In genomic region chr5:64048605-64049004, GRCm38 (mm10) we compare ENCODE assay signal across 16 mouse cellular contexts.
"Had no signal": no experiment of that assay in that cellular context is flagged by ENCODE, and none has a peak within 500 bp of the region (broad histone marks: within the 10 kb centered on the region; RNA-seq: fewer than 3 reads in every experiment).

No protein-coding gene starts in this region.

- H3K4me1 ChIP-seq: stomach, embryonic 15.5 days had no signal

- DNase-seq: lung, adult 2 months; lung, postnatal 14 days; lung, postnatal 36 days; right cerebral cortex, postnatal 14 days; thymus, adult 2 months; thymus, postnatal 25 days; thymus, postnatal 4 days had no signal

- H3K4me3 ChIP-seq: lung, embryonic 15.5 days; megakaryocyte, embryonic 14.5 days; midbrain, embryonic 13.5 days; midbrain, embryonic 15.5 days; neural tube, embryonic 12.5 days; stomach, embryonic 15.5 days had no signal

- H3K36me3 ChIP-seq: lung, embryonic 15.5 days; midbrain, embryonic 13.5 days; midbrain, embryonic 15.5 days; neural tube, embryonic 12.5 days; stomach, embryonic 15.5 days had no signal

- ATAC-seq: lung, postnatal 0 days; midbrain, embryonic 13.5 days; midbrain, embryonic 15.5 days had no signal

- H3K27ac ChIP-seq: lung, embryonic 15.5 days; macrophage; midbrain, embryonic 13.5 days; midbrain, embryonic 15.5 days; neural tube, embryonic 12.5 days; stomach, embryonic 15.5 days; stomach, postnatal 0 days had no signal

- H3K9ac ChIP-seq: lung, embryonic 15.5 days; midbrain, embryonic 13.5 days; midbrain, embryonic 15.5 days; neural tube, embryonic 12.5 days; stomach, embryonic 15.5 days had no signal

- H3K9me3 ChIP-seq: lung, embryonic 15.5 days; midbrain, embryonic 15.5 days; neural tube, embryonic 12.5 days; stomach, embryonic 15.5 days had no signal
